Mouse (Mus musculus) lung, postnatal 14 days (tissue): ENCODE results near the gene Ccdc183.
A peak's percentile ranks its signal among the peaks of the same experiment; 100 is the strongest.

Source experiments
- DNase-seq: peaks from one replicate; pipeline ENCODE4 v3.0.0; 2021

Ccdc183 gene

GRCm38 (mm10) chr2:25602526-25602925, 15.0 kb downstream of the Ccdc183 start:
- DNase-seq, result no peak

- no peak for DNase-seq
Observed at GRCm38 (mm10) chr2:25600037-25600436, 17.4 kb downstream of the Ccdc183 start.

GRCm38 (mm10) chr2:25598749-25599148, 18.7 kb downstream of the Ccdc183 start:
- DNase-seq, result no peak

GRCm38 (mm10) chr2:25596765-25597510, 20.5 kb downstream of the Ccdc183 start:
- DNase-seq, result no peak

- peak; percentile 58 for DNase-seq
Observed at GRCm38 (mm10) chr2:25591863-25592262, 25.6 kb downstream of the Ccdc183 start.

GRCm38 (mm10) chr2:25588227-25588907, 29.1 kb downstream of the Ccdc183 start:
- no peak for DNase-seq

GRCm38 (mm10) chr2:25587290-25587689, 30.2 kb downstream of the Ccdc183 start:
- no peak for DNase-seq

- no peak for DNase-seq
Observed at GRCm38 (mm10) chr2:25585601-25586000, 31.9 kb downstream of the Ccdc183 start.

- no peak for DNase-seq
Observed at GRCm38 (mm10) chr2:25584856-25585255, 32.6 kb downstream of the Ccdc183 start.

GRCm38 (mm10) chr2:25584152-25584551, 33.3 kb downstream of the Ccdc183 start:
- DNase-seq, result no peak

- DNase-seq, result no peak
Observed at GRCm38 (mm10) chr2:25583571-25583970, 33.9 kb downstream of the Ccdc183 start.

GRCm38 (mm10) chr2:25583120-25583481, 34.4 kb downstream of the Ccdc183 start:
- no peak for DNase-seq

GRCm38 (mm10) chr2:25582466-25583119, 34.9 kb downstream of the Ccdc183 start:
- no peak for DNase-seq

- no peak for DNase-seq
Observed at GRCm38 (mm10) chr2:25581901-25582301, 35.6 kb downstream of the Ccdc183 start.

- peak; percentile 65 for DNase-seq
Observed at GRCm38 (mm10) chr2:25581294-25581864, 36.1 kb downstream of the Ccdc183 start, which contains the start of gene Ajm1. TSS of gene Ajm1 (minus strand) at chr2:25581757.

GRCm38 (mm10) chr2:25580621-25581101, 36.8 kb downstream of the Ccdc183 start:
- DNase-seq, result no peak

- DNase-seq, result peak; percentile 60
Observed at GRCm38 (mm10) chr2:25579737-25580460, 37.6 kb downstream of the Ccdc183 start.

GRCm38 (mm10) chr2:25578796-25579736, 38.4 kb downstream of the Ccdc183 start:
- no peak for DNase-seq

GRCm38 (mm10) chr2:25577951-25578795, 39.3 kb downstream of the Ccdc183 start:
- DNase-seq, result no peak
